In the genomic region with DNA sequence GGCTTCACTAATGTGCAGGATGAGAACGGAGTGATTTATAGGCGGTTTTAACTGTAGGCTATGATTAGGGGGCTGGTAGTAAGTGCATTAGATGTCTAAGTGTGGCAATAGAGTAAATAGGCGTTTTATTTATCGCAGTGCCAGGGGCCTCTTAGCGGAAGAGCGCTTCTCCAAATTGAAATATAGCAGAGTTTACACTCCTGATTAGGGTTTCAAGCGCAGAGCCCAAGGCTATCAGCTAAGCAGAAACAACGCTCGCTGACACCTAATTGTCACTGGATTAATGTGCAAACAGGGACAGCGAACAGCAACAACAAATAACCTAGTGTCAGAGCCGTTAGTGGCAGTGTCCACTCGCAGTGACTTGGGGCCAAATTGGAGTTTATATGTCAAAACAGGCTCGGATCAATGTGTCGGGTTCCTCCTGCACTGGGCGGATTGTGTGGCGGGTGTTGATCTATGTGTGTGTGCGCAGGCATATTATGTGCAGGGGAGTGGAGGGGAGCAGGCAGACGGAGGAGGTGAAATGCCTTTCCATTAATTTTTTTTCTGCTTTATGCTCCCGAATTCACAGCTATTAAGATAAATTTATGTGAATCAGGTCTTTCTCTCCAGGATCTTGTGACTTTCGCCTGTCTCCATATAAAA, we compare ENCODE assay signal across 10 mouse cellular contexts.
A peak's percentile ranks its signal among the peaks of the same experiment; 100 is the strongest.
DNase-seq lines count a peak whose midpoint lies in the region; ATAC-seq lines count a peak whose summit lies in the region.
"Had no signal": no experiment of that assay in that cellular context is flagged by ENCODE, and none has a peak within 500 bp of the region (broad histone marks: within the 10 kb centered on the region; RNA-seq: fewer than 3 reads in every experiment).

No protein-coding gene starts in this region.

- no peaks in the 10 kb centered on the region for H3K36me3 ChIP-seq in heart, embryonic 11.5 days (ENCODE audit: control insufficient read depth, insufficient read depth, low read length)
- no peaks in the 10 kb centered on the region for H3K36me3 ChIP-seq in hindbrain, embryonic 11.5 days (ENCODE audit: control insufficient read depth, insufficient read depth, low read length)
- H3K36me3 ChIP-seq in midbrain, embryonic 14.5 days (ENCODE audit: control insufficient read depth, insufficient read depth, low read length), result no peaks in the 10 kb centered on the region

- peak overlapping the region; percentile 45 for H3K4me3 ChIP-seq in heart, embryonic 11.5 days (ENCODE audit: low read depth, low read length)
- H3K4me3 ChIP-seq in hindbrain, embryonic 11.5 days (ENCODE audit: low read depth, low read length), result no peak overlapping the region
- H3K4me3 ChIP-seq in midbrain, embryonic 14.5 days (replicated peaks; ENCODE audit: low read depth, low read length), result peak overlapping the region; percentile 21; the same call in 1 of the 2 replicates

- H3K27ac ChIP-seq in heart, embryonic 11.5 days (ENCODE audit: low read depth, low read length), result no peak overlapping the region
- H3K27ac ChIP-seq in hindbrain, embryonic 11.5 days (ENCODE audit: low read depth, low read length), result peak overlapping the region; percentile 40; the same call in 1 of the 2 replicates
- no peak overlapping the region for H3K27ac ChIP-seq in midbrain, embryonic 14.5 days (replicated peaks; ENCODE audit: low read depth, low read length)

- no peak for DNase-seq in heart, postnatal 14 days
- peak; percentile 43 for DNase-seq in embryo, embryonic 10 days (ENCODE audit: low spot score)
- peak; percentile 61 for DNase-seq in hindbrain, embryonic 11.5 days (ENCODE audit: low spot score)
- DNase-seq in midbrain, embryonic 14.5 days, result peak; percentile 66
- no peak for DNase-seq in urinary bladder, postnatal 25 days (ENCODE audit: low spot score)
- no peak for DNase-seq in thymus, postnatal 36 days
- no peak for DNase-seq in left cerebral cortex, adult 18-20 months (ENCODE audit: low spot score in 2 of 2)
- DNase-seq: cerebellum, adult 11 months; kidney, postnatal 25 days had no signal

- intact Hi-C loops in heart, postnatal 14 days (cut with DNase I), result no loop called here

- no peaks in the 10 kb centered on the region for H3K9me3 ChIP-seq in heart, embryonic 11.5 days (replicated peaks; ENCODE audit: control insufficient read depth, low read length)
- no peaks in the 10 kb centered on the region for H3K9me3 ChIP-seq in hindbrain, embryonic 11.5 days (ENCODE audit: control insufficient read depth, low read length)
- no peaks in the 10 kb centered on the region for H3K9me3 ChIP-seq in midbrain, embryonic 14.5 days (ENCODE audit: control insufficient read depth, low read length)

- peak overlapping the region; percentile 77 for H3K4me2 ChIP-seq in heart, embryonic 11.5 days
- H3K4me2 ChIP-seq in hindbrain, embryonic 11.5 days (replicated peaks; ENCODE audit: low read depth, low read length), result peak overlapping the region; percentile 36; the same call in 1 of the 2 replicates
- peak overlapping the region; percentile 50 for H3K4me2 ChIP-seq in midbrain, embryonic 14.5 days (ENCODE audit: low read length)

- no peak for ATAC-seq in heart, embryonic 11.5 days (replicated peaks; ENCODE audit: insufficient number of reproducible peaks, low FRiP score, low TSS enrichment)
- ATAC-seq in hindbrain, embryonic 11.5 days (ENCODE audit: low FRiP score), result peak; percentile 67; the same call in 1 of the 2 replicates
- ATAC-seq in midbrain, embryonic 14.5 days (ENCODE audit: low FRiP score, low TSS enrichment), result no peak

- peaks cover 49% of the 10 kb centered on the region for H3K27me3 ChIP-seq in heart, embryonic 11.5 days (ENCODE audit: control insufficient read depth, insufficient read depth, low read length)
- H3K27me3 ChIP-seq in hindbrain, embryonic 11.5 days (ENCODE audit: control insufficient read depth, insufficient read depth, low read length), result peaks cover 90% of the 10 kb centered on the region
- H3K27me3 ChIP-seq in midbrain, embryonic 14.5 days (ENCODE audit: control insufficient read depth, insufficient read depth, low read length), result peaks cover 89% of the 10 kb centered on the region

- H3K9ac ChIP-seq in heart, embryonic 11.5 days (ENCODE audit: low read depth, low read length), result no peak overlapping the region
- H3K9ac ChIP-seq in hindbrain, embryonic 11.5 days (ENCODE audit: low read depth, low read length), result no peak overlapping the region
- no peak overlapping the region for H3K9ac ChIP-seq in midbrain, embryonic 14.5 days (replicated peaks; ENCODE audit: low read length)

- 12% methylated on average over 20 of the region's 20 CpGs for WGBS in heart, embryonic 11.5 days (ENCODE audit: insufficient replicate concordance)
- 10% methylated on average over 20 of the region's 20 CpGs for whole genome bisulfite sequencing in hindbrain, embryonic 11.5 days
- 10% methylated on average over 20 of the region's 20 CpGs for WGBS in midbrain, embryonic 14.5 days

- H3K4me1 ChIP-seq in heart, embryonic 11.5 days (ENCODE audit: control insufficient read depth, insufficient read depth, low read length), result peaks cover 9% of the 10 kb centered on the region; the same call in 1 of the 2 replicates
- no peaks in the 10 kb centered on the region; the same call in 1 of the 2 replicates for H3K4me1 ChIP-seq in hindbrain, embryonic 11.5 days (replicated peaks; ENCODE audit: control insufficient read depth, insufficient read depth, low read length)
- H3K4me1 ChIP-seq in midbrain, embryonic 14.5 days (ENCODE audit: control insufficient read depth, insufficient read depth, low read length), result peaks cover 11% of the 10 kb centered on the region; the same call in 1 of the 2 replicates

Comparison
In these comparisons a context has a peak if more than half of its experiments do, and no peak if none do; other contexts are left out.
1. DNase-seq: peak in embryo, embryonic 10 days (single experiment), hindbrain, embryonic 11.5 days (single experiment) and midbrain, embryonic 14.5 days (single experiment); none in heart, postnatal 14 days (0 of 2), urinary bladder, postnatal 25 days (single experiment), thymus, postnatal 36 days (0 of 2) and left cerebral cortex, adult 18-20 months (0 of 2).
2. Peak in every context shown above with its lines, with median percentiles within 50 percentile points of each other: H3K4me2 ChIP-seq.